Mouse (Mus musculus) adrenal gland, postnatal 14 days (tissue): ENCODE results near the gene Tm7sf2. TPM values are rescaled to one million over a fixed set of nuclear protein-coding genes. Genes with fewer than 3 reads are reported as not detected.

Experiments used
- DNase-seq: peaks from one replicate; pipeline ENCODE4 v3.0.0; 2021; ENCODE audit warnings: mixed read lengths
- total RNA-seq: library from RNA; stranded (reverse); gene quantifications from 2 replicates; pipeline ENCODE4 v1.2.3, GENCODE M21; 2021

The Tm7sf2 gene
- total RNA-seq, 1 experiment from 2014 or later: 19.3 TPM

GRCm38 (mm10) chr19:6069851-6070250 lies 1.7 kb upstream of the Tm7sf2 start:
- no peak for DNase-seq

- no peak for DNase-seq
Observed at GRCm38 (mm10) chr19:6068951-6069350, 778 bp upstream of the Tm7sf2 start.

- peak; percentile 92 for DNase-seq
Observed at GRCm38 (mm10) chr19:6067011-6067723, 1.0 kb downstream of the Tm7sf2 start.

- no peak for DNase-seq
Observed at GRCm38 (mm10) chr19:6066571-6066970, 1.6 kb downstream of the Tm7sf2 start.

- DNase-seq: no peak
Observed at GRCm38 (mm10) chr19:6063081-6063480, 5.1 kb downstream of the Tm7sf2 start.

GRCm38 (mm10) chr19:6062418-6062817 lies 5.8 kb downstream of the Tm7sf2 start:
- no peak for DNase-seq

GRCm38 (mm10) chr19:6061641-6062302 lies 6.4 kb downstream of the Tm7sf2 start:
- DNase-seq: peak; percentile 79

- peak; percentile 96 for DNase-seq
Observed at GRCm38 (mm10) chr19:6061021-6061533, 7.1 kb downstream of the Tm7sf2 start, which contains the start of gene Znhit2. Gene Znhit2, plus strand, starts transcription at chr19:6061192.

GRCm38 (mm10) chr19:6058966-6059365 lies 9.2 kb downstream of the Tm7sf2 start:
- peak; percentile 4 for DNase-seq

GRCm38 (mm10) chr19:6058513-6058912 lies 9.7 kb downstream of the Tm7sf2 start:
- peak; percentile 18 for DNase-seq

- peak; percentile 99 for DNase-seq
Observed at GRCm38 (mm10) chr19:6057313-6058096, 10.7 kb downstream of the Tm7sf2 start, which contains the start of the genes Mrpl49 and Fau. Gene Mrpl49, minus strand, starts transcription at chr19:6057785. Gene Fau, plus strand, starts transcription at chr19:6057844.

GRCm38 (mm10) chr19:6056696-6057095 lies 11.5 kb downstream of the Tm7sf2 start:
- peak; percentile 9 for DNase-seq

- DNase-seq: no peak
Observed at GRCm38 (mm10) chr19:6054296-6054695, 13.9 kb downstream of the Tm7sf2 start.

GRCm38 (mm10) chr19:6052516-6052915 lies 15.7 kb downstream of the Tm7sf2 start:
- peak; percentile 58 for DNase-seq

GRCm38 (mm10) chr19:6048681-6049410 lies 19.3 kb downstream of the Tm7sf2 start:
- DNase-seq: no peak

GRCm38 (mm10) chr19:6047899-6048166 lies 20.3 kb downstream of the Tm7sf2 start:
- DNase-seq: no peak

GRCm38 (mm10) chr19:6047154-6047898 lies 20.8 kb downstream of the Tm7sf2 start:
- DNase-seq: peak; percentile 48

GRCm38 (mm10) chr19:6046294-6047153 lies 21.6 kb downstream of the Tm7sf2 start, which contains the start of gene Syvn1:
Gene Syvn1, plus strand, starts transcription at chr19:6046576.
- peak; percentile 94 for DNase-seq

GRCm38 (mm10) chr19:6045366-6046293 lies 22.5 kb downstream of the Tm7sf2 start:
- DNase-seq: no peak
